Mouse (Mus musculus) myocyte (in vitro differentiated cells): Measurements from ENCODE around the gene Mex3d.

Experiments used
- MYOG ChIP-seq, 3 experiments: IDR thresholded peaks; one replicate each; pipeline ENCODE4 v1.6.1; 2011; ENCODE audit warnings: control low read depth in 2 of 3, low read depth in 2 of 3, mild to moderate bottlenecking in 2 of 3; ENCODE audit not compliant: insufficient read length in 2 of 3, control insufficient read depth in 1 of 3, insufficient read depth in 1 of 3
- POLR2A ChIP-seq: IDR thresholded peaks from one replicate; pipeline ENCODE4 v1.6.1; 2011; ENCODE audit warnings: low read depth, mild to moderate bottlenecking, control low read depth, moderate library complexity; ENCODE audit not compliant: insufficient read length
- TCF12 ChIP-seq: IDR thresholded peaks from one replicate; pipeline ENCODE4 v1.6.1; 2011; ENCODE audit warnings: mild to moderate bottlenecking, control low read depth; ENCODE audit not compliant: poor library complexity, insufficient read depth, severe bottlenecking

DNA sequence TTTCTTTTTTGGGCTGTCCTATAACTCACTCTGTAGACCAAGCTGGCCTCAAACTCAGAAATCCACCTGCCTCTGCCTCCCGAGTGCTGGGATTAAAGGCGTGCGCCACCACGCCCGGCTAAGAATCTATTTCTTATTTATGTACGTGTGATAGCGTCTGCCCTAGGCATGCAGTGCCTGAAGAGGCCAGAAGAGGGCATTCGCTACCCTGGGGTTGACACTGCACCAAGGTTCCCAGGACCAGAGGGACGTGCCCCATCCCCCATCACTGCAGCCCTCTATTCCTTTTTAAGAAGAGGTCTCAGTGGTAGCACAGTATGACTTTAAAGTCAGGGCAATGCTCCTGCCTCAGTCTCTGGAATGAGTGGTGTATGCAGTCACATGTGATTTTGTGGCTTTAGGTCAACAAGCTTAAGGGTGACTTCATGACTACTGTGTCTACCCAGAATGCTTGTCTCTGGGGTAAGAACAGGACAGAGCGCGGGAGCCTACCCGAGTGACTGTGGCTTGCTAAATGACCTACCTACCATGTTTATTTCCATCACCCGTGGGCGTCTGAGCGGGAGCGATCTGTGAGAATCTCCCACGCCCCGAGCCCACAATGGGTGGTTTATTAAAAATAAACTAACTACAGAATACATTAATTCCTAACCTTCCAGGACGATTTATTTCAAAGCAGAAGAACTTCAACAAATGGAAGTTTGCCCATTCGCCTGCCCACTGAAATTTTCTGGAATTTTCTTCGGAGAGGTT, 17.3 kb downstream of the Mex3d start:
- TF ChIP-seq POLR2A, result no peak
- TF ChIP-seq MYOG (IDR thresholded peaks at IDR 0.05; ENCODE audit: control insufficient read depth in 1 of 3, insufficient read depth in 1 of 3, insufficient read length in 2 of 3, low read depth in 2 of 3), result no peak
- no peak for TF ChIP-seq TCF12
